Mouse (Mus musculus) forebrain, embryonic 15.5 days (tissue): ENCODE measurements around the gene Ehd1. TPM values are rescaled to one million over a fixed set of nuclear protein-coding genes. Genes with fewer than 3 reads are reported as not detected.

Experiments used
- ATAC-seq: fragments of 200-750 bp; cut with Nextera tagmentation; replicated peaks from 2 replicates; pipeline ENCODE4 v1.8.0; 2017; ENCODE audit warnings: mild to moderate bottlenecking, moderate TSS enrichment, moderate library complexity
- H3K27ac ChIP-seq: fragments of 300-500 bp; sonication (generic); replicated peaks from 2 replicates; pipeline ENCODE4 v1.5.1; 2015; ENCODE audit warnings: mild to moderate bottlenecking, inconsistent platforms
- H3K27me3 ChIP-seq: fragments of 300-500 bp; sonication (generic); 2 replicates; pipeline ENCODE4 v1.6.1; 2015; ENCODE audit warnings: inconsistent platforms
- H3K36me3 ChIP-seq: fragments of 300-500 bp; sonication (generic); 2 replicates; pipeline ENCODE4 v1.6.1; 2015; ENCODE audit warnings: mild to moderate bottlenecking, inconsistent platforms
- H3K4me1 ChIP-seq: fragments of 300-500 bp; sonication (generic); 2 replicates; pipeline ENCODE4 v1.6.1; 2015; ENCODE audit warnings: inconsistent platforms
- H3K4me2 ChIP-seq: fragments of 300-500 bp; sonication (generic); replicated peaks from 2 replicates; pipeline ENCODE4 v1.6.1; 2015; ENCODE audit warnings: mild to moderate bottlenecking, inconsistent platforms
- H3K4me3 ChIP-seq: fragments of 300-500 bp; sonication (generic); 2 replicates; pipeline ENCODE4 v1.5.1; 2015; ENCODE audit warnings: mild to moderate bottlenecking, inconsistent platforms
- H3K9ac ChIP-seq: fragments of 300-500 bp; sonication (generic); replicated peaks from 2 replicates; pipeline ENCODE4 v1.6.1; 2015; ENCODE audit warnings: mild to moderate bottlenecking, inconsistent platforms
- H3K9me3 ChIP-seq: fragments of 300-500 bp; sonication (generic); 2 replicates; pipeline ENCODE4 v1.6.1; 2016; ENCODE audit warnings: inconsistent platforms
- WGBS: fragments of 180-500 bp; shearing (Covaris S2); methylation state at CpG from one replicate; pipeline ENCODE4 v1.1.7; 2015; ENCODE audit warnings: mixed read lengths; 5-methylcytosine and 5-hydroxymethylcytosine counted together
- polyA plus RNA-seq: library from polyadenylated mRNA; unstranded; fragments of >200 nt; fragmentation: Nextera tagmentation; extraction: Ambion mirVana; gene quantifications from 2 replicates; pipeline ENCODE4 v1.2.1, GENCODE M21; 2015

Gene Ehd1
- polyA plus RNA-seq, 1 experiment from 2014 or later = 88.1 TPM

DNA sequence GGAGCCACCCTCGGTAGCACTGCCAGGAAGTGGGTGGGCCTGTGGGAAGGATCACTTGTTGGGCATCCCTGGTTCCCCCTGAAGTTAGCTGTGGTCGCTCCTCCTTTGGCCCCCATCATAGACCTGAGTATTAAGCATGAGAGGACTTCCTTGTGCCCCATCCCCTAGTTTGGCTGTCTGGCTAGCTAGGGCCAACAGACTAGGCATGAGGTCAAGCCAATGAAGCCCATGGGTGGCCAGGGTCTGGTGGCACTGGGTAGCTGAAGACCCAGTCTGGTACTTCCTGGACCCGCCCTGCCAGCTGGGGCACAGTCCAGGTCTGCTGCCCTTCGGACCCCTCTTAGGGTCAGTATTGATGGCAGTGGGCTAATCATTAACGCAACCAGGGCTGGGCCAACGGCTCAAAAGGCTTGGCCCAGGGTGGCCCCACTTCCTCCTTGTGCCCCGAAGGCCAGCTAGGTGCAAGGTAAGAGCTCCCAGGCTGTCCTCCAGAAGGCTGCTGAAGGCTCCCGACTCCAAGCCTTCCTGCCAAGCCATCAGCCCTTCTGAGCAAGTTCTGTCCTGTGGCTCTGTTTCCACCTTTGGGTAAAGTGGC is 13.6 kb upstream of the Ehd1 start:
- WGBS = 91% methylated on average over 8 of the region's 8 CpGs
- H3K27me3 ChIP-seq = no peaks in the 10 kb centered on the region
- peaks cover 29% of the 10 kb centered on the region for H3K36me3 ChIP-seq
- no peak for ATAC-seq
- no peaks in the 10 kb centered on the region; the same call in 1 of the 2 replicates for H3K4me1 ChIP-seq
- H3K4me2 ChIP-seq = no peak overlapping the region
- no peak overlapping the region for H3K27ac ChIP-seq
- no peak overlapping the region for H3K4me3 ChIP-seq
- H3K9me3 ChIP-seq = no peaks in the 10 kb centered on the region
- no peak overlapping the region for H3K9ac ChIP-seq

DNA sequence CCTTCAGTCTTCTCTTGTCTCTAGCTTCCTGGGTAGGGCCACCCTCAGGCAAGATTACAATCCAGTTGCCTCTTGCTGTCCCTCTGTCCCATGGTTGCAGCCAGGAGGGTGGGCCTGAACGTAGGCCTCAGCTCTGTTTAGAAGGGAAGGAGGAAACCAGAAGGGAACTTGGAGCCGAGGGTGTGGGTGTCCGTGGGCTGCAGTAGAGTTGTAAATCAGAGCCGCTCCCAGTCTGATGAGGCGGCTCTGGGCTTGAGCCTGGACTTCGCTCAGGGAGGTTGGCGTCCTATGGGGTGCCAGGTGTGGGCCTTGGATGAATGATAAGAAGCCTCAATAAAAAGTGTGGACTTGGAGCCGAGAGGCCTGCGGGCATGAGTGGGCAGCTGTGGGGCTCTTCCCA is 12.3 kb upstream of the Ehd1 start:
- Histone ChIP-seq H3K27me3 (no peaks in the 10 kb centered on the region), H3K4me2 (no peak overlapping the region), H3K4me3 (no peak overlapping the region), H3K9ac (no peak overlapping the region), H3K4me1 (no peaks in the 10 kb centered on the region; the same call in 1 of the 2 replicates), H3K9me3 (no peaks in the 10 kb centered on the region), H3K27ac (no peak overlapping the region), H3K36me3 (peaks cover 19% of the 10 kb centered on the region)
- no peak for ATAC-seq
- 79% methylated on average over 9 of the region's 9 CpGs for WGBS

DNA sequence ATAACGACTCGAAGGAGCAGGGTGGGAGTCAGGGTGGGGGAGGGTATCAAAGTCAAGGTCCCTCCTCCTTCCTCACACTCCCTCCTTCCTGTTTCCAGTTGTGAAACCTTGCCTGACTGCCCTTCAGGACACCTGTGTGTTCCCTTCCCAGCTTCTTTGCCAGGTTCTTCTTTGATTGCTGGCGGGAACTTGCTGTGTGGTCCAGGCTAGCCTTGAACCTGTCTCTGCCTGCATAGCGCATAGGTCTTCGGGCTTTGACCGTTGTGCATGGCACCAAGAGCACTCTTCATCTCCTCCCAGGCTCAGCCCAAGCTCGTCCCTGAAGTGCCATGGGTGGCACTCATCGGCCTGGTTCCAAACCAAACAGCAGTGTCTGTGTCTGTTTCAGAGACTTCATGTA is 11.6 kb upstream of the Ehd1 start:
- H3K4me2 ChIP-seq = no peak overlapping the region
- H3K36me3 ChIP-seq = peaks cover 16% of the 10 kb centered on the region
- WGBS = 91% methylated on average over 8 of the region's 8 CpGs
- no peak overlapping the region for H3K27ac ChIP-seq
- no peak for ATAC-seq
- no peak overlapping the region for H3K9ac ChIP-seq
- H3K4me1 ChIP-seq = no peaks in the 10 kb centered on the region; the same call in 1 of the 2 replicates
- no peak overlapping the region for H3K4me3 ChIP-seq
- H3K27me3 ChIP-seq = no peaks in the 10 kb centered on the region
- H3K9me3 ChIP-seq = no peaks in the 10 kb centered on the region

DNA sequence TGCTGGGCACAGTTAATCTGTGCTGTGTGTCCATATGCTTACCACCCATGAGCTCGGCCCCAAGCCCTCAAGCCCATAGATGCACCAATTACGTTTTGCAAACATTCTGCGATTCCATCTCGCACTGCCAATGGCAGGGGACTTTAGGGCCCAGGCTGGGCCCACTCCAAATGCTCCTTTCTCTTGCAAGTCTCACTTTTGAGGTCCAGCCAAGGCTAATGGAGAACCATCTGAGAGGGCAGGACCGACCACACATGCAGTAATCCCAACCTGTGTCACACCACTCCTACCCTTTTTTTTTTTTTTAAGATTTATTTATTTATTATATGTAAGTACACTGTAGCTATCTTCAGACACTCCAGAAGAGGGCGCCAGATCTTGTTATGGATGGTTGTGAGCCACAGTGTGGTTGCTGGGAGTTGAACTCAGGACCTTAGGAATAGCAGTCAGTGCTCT is 10.8 kb upstream of the Ehd1 start:
- H3K27ac ChIP-seq = no peak overlapping the region
- H3K4me3 ChIP-seq = no peak overlapping the region
- H3K9ac ChIP-seq = no peak overlapping the region
- H3K4me1 ChIP-seq = no peaks in the 10 kb centered on the region; the same call in 1 of the 2 replicates
- 61% methylated on average over 6 of the region's 6 CpGs for WGBS
- no peaks in the 10 kb centered on the region for H3K27me3 ChIP-seq
- H3K36me3 ChIP-seq = peaks cover 8% of the 10 kb centered on the region
- no peak for ATAC-seq
- H3K9me3 ChIP-seq = no peaks in the 10 kb centered on the region
- no peak overlapping the region for H3K4me2 ChIP-seq

DNA sequence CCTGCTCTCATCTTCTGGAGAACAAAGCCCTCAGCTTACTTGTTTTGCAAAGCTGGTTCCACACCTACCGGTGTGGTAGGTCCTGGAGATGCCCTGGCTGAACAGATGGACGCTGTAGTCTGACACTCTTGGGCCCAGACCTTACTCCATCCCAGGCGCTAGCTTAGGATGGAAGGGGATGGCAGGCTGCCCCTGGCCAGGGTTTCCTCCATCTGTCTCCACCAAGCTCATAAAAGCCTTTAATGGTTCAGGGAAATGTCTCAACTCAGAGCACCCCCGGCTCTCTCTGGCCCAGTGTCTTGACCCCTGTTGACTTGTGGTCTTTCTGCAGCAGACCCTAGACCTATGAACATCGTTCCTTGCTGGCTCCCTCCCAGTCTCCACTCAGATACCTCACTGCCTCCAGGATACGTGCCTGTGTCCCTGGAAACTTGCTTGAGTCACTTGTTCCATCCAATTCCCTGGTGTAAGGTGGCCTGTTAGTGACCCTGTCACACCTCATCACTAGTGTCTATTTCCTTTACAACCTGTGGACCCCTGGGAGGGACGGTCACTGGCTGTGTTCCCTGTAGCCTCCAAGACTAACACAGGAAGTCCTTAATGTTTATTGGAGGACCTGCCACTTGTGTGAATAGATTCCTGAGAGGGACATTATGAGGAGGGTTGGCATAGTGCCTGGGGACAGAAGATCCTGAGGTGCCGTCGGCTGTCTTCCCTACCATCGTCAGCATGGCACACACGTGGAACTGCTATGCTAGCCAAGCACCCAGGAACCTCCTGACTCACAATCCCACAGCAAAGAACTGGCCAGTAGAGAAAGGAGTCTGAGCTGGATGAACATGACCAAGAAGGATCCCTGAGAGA is 9.0 kb upstream of the Ehd1 start:
- Histone ChIP-seq H3K4me1 (no peaks in the 10 kb centered on the region; the same call in 1 of the 2 replicates), H3K9me3 (no peaks in the 10 kb centered on the region), H3K4me3 (no peak overlapping the region), H3K36me3 (0 out of 2 replicates have a peak, but pooled peaks cover 1% of the 10 kb centered on the region), H3K9ac (no peak overlapping the region), H3K27ac (no peak overlapping the region), H3K4me2 (no peak overlapping the region), H3K27me3 (no peaks in the 10 kb centered on the region)
- peak; percentile 12; the same call in 1 of the 2 replicates for ATAC-seq
- 57% methylated on average over 11 of the region's 11 CpGs for WGBS

DNA sequence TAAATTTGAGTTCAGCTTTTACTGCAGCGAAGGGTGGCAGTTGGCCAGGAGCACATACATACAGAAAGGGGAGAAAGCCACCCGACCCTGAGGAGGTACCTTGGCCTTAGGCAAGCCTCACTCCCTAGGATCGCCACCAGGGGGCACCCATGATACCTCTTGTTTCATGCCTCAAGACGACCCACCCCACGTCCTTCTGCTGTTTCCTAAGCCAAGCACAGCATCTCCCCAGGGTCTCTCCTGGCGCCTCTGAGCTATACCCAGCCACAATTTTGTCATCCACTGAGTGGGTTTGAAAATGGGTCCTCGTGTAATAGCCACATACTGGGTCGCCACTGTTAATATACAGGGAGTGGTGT is 8.4 kb upstream of the Ehd1 start:
- WGBS = 17% methylated on average over 8 of the region's 8 CpGs
- Histone ChIP-seq H3K4me3 (no peak overlapping the region), H3K27ac (no peak overlapping the region), H3K9ac (no peak overlapping the region), H3K4me2 (no peak overlapping the region), H3K27me3 (no peaks in the 10 kb centered on the region), H3K4me1 (no peaks in the 10 kb centered on the region; the same call in 1 of the 2 replicates), H3K36me3 (no peaks in the 10 kb centered on the region), H3K9me3 (no peaks in the 10 kb centered on the region)
- ATAC-seq = peak; percentile 59

DNA sequence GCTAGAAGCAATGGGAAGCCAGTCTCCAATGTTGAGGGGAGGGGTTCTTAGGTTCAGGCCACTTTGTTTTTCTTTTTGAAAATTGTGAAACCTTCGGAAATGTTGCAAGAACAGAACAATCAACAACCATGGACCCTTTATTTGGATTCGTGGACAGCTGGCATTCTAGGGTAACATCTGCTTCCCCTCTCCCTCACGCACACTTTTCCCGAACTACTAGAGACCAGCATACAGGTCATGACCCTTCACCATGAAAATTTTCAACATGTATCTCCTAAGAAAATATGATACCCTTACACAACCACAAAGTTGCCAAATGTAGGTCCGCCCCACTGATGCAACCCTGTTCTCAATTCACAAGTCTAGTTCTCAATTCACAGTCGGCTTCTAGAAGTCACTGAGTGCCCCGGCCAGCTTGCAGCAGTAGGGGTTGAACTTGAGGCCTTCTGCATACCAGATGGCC is 7.8 kb upstream of the Ehd1 start:
- Histone ChIP-seq H3K36me3 (no peaks in the 10 kb centered on the region), H3K9me3 (no peaks in the 10 kb centered on the region), H3K27me3 (no peaks in the 10 kb centered on the region), H3K4me2 (no peak overlapping the region), H3K9ac (no peak overlapping the region), H3K4me3 (no peak overlapping the region), H3K4me1 (no peaks in the 10 kb centered on the region; the same call in 1 of the 2 replicates), H3K27ac (no peak overlapping the region)
- WGBS = 85% methylated on average over 7 of the region's 7 CpGs
- no peak for ATAC-seq

DNA sequence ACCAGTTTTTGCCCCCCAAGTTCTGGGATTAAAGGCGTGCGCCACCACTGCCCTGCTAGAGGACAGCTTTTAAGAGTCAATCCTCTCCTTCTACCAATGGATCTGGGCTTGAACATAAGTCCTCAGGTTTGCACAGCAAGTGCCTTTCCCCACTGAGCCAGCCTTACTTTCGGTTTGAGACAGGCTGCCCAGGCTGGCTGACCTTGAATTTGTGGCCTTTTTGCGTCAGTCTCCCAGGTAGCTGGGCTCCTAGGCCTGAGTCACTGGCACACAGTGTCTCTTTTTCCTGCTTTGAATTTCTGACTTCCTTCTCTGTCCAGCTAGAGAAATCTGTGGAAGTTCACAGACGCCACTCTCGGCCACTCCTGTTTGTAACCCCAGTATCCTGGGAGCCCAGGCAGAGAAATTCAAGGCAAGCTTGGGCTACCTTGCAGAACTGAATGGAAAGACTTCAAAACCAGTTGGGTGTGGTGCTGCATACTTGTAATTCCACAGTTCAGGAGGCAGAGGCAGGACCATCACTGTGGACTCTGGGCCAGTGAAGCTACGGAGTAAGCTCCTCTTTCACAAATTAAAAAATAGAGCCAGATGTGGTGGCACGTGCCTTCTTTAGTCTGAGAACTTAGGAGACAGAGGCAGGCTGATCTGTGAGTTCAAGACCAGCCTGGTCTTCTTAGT is 6.6 kb upstream of the Ehd1 start:
- Histone ChIP-seq H3K4me2 (no peak overlapping the region), H3K4me3 (no peak overlapping the region), H3K4me1 (no peaks in the 10 kb centered on the region; the same call in 1 of the 2 replicates), H3K27ac (no peak overlapping the region), H3K9me3 (no peaks in the 10 kb centered on the region), H3K27me3 (no peaks in the 10 kb centered on the region), H3K36me3 (no peaks in the 10 kb centered on the region), H3K9ac (no peak overlapping the region)
- WGBS = 83% methylated on average over 8 of the region's 8 CpGs
- no peak for ATAC-seq

DNA sequence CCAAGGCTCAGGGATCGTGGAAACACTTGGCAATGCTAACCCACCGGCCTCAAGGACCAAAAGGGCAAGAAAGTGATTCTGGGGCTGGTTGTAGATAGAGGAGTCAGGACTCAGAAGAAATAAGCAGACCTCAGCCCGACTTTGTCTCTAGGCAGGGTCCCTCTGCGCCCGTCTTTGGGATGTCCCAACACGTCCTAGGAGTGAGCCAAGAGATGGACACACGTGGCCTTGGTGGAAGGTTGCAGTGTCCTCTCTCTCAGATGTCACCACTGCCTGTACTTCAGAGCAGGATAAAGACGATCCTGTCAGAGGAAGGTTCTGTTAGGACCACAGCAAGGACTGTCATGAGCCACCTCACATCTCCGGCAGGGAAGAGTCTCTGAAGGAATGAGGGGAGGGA is 5.9 kb upstream of the Ehd1 start:
- no peaks in the 10 kb centered on the region for H3K9me3 ChIP-seq
- H3K4me3 ChIP-seq = no peak overlapping the region
- no peaks in the 10 kb centered on the region for H3K27me3 ChIP-seq
- H3K36me3 ChIP-seq = no peaks in the 10 kb centered on the region
- ATAC-seq = no peak
- 58% methylated on average over 9 of the region's 9 CpGs for WGBS
- no peak overlapping the region for H3K4me2 ChIP-seq
- no peak overlapping the region for H3K27ac ChIP-seq
- H3K4me1 ChIP-seq = peaks cover 2% of the 10 kb centered on the region
- no peak overlapping the region for H3K9ac ChIP-seq

DNA sequence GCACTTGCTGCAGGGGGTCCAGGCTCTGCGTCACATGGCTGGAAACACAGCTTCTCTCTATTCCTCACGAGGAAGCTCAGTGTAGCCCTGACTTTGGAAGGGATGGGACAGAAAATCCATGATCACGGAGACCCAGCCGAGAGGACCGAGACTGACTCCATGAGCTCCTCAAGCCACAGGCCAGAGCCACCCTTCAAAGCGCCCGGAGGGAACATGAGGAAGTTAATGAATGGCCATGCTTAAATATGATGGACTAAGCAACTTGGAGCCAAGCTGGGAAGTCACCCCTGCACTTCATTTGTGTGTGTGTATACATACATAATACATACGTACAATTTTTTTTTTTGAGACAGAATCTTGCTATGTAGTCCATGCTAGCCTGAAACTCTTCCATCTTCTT is 5.3 kb upstream of the Ehd1 start:
- Histone ChIP-seq H3K27me3 (no peaks in the 10 kb centered on the region), H3K9me3 (no peaks in the 10 kb centered on the region), H3K4me3 (no peak overlapping the region), H3K36me3 (no peaks in the 10 kb centered on the region), H3K4me1 (peaks cover 7% of the 10 kb centered on the region), H3K4me2 (no peak overlapping the region), H3K27ac (no peak overlapping the region), H3K9ac (no peak overlapping the region)
- ATAC-seq = no peak
- 34% methylated on average over 8 of the region's 8 CpGs for WGBS

DNA sequence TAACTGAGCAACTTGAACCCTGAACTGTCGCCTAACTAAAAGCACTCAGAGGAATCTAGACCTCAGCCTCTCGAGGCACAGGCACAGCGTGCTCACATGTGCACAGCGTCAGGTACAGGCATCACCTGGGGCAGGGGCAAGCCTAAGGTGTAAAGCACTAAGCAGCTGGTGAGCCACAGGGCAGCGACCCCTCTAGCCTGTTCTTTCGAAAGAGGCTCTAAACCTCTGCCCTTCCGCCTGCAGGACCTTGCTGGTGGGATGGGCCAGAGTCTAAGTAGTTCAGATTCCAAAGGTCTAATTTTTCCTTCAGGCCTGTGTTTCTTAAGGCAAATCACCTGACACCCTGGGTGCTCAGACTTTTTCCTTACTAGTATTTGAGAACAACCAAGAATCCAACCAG is 4.5 kb upstream of the Ehd1 start:
- Histone ChIP-seq H3K9ac (no peak overlapping the region), H3K36me3 (no peaks in the 10 kb centered on the region), H3K27ac (no peak overlapping the region), H3K27me3 (no peaks in the 10 kb centered on the region), H3K4me1 (peaks cover 8% of the 10 kb centered on the region), H3K9me3 (no peaks in the 10 kb centered on the region), H3K4me2 (no peak overlapping the region), H3K4me3 (no peak overlapping the region)
- ATAC-seq = no peak
- WGBS = 79% methylated on average over 7 of the region's 7 CpGs

DNA sequence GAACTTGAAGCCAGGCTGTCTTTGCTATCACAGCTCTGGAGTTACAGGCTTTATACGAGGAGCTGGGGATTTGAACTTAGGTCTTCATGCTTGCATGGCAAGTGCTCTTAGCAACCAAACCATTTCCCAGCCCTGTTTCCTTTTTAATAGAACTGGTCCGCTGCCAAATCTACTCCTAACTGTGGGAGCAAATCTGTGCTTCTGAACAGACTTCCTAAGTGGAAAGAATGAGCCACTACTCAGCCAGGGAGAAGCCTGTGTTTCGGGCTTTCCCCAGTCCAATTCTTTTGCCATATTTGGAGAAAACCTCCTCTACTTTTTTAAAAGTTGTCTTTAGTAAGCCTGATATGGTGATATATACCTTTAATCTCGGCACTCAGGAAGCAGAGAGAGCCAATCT is 3.8 kb upstream of the Ehd1 start:
- Histone ChIP-seq H3K9me3 (no peaks in the 10 kb centered on the region), H3K9ac (no peak overlapping the region), H3K4me2 (no peak overlapping the region), H3K27me3 (no peaks in the 10 kb centered on the region), H3K36me3 (no peaks in the 10 kb centered on the region), H3K27ac (no peak overlapping the region), H3K4me3 (no peak overlapping the region), H3K4me1 (peaks cover 11% of the 10 kb centered on the region)
- 85% methylated on average over 4 of the region's 4 CpGs for WGBS
- ATAC-seq = no peak
